Mouse (Mus musculus): ENCODE results near the gene Olfr209. TPM values are rescaled to one million over a fixed set of nuclear protein-coding genes. Genes with fewer than 3 reads are reported as not detected.

The Olfr209 gene
- not detected in 2 replicates for polyA plus RNA-seq (2012; rRNA removed)

DNA sequence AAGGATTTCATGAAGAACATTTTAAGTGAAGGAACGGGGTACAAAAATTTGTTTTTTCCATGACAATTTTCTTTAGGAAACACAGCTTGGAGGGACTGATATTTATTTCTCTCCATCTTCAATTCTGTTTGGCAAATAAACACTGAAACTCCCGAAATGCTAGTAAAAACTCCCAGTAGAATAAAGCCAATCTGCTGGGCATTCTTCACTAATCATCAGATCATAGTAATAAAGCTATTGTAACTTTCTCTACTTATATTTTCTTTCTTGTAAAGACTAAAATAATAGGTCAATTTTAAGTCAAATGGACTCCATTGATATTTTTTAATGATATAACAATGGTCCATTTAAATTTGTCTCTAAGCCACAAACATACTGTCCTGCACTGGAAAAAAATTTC lies at the start of gene Olfr209:
Olfr209 (minus strand) TSS at position 101 of the 400 bp plus-strand sequence.

DNA sequence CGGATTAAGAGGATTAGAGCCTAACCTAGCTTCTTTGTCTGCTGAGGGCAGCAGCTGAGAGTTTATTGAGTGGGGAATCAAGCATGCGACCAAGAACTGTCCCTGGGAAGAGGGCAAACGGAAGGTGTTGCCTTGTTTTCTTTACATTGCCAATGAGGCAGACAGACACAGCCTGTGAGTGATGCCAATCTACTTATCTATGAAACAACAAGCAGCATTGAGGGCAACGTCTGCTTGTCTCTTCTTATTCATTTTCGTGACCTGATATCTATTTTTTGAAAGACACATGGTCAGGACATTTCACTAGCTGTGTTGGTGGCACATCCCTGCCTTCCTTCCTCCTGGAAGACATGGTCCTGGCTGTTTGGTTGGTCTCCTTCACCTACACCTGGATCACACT lies 43.2 kb upstream of the Olfr209 start, which contains the start of gene Gabrr3:
Gabrr3 (plus strand) TSS at position 301 of the 400 bp plus-strand sequence.

DNA sequence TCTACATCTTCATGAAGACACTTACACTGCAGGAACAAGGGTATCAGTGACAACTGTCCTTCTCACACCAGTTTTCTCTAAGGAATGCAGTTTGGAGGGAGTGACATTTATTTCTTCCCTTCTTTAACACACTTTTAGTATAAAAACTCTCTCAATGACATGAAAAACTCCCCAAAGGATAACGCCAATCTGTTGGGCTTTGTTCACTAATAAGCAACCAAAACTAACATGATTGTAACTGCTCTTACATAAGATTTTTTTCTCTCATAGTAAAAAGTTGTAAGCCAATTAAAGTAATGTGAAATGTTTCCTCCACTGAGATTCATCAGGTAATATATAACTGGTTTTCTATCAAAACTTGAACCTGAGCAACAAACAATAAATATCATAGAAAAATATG lies 14.6 kb downstream of the Olfr209 start, which contains the start of gene Olfr206:
Olfr206 (minus strand) TSS at position 101 of the 400 bp plus-strand sequence.

GRCm38 (mm10) chr16:59331038-59331437 lies 32.8 kb downstream of the Olfr209 start, which contains the start of gene Olfr205:
TSS of gene Olfr205 (minus strand) at chr16:59331138.

GRCm38 (mm10) chr16:59318148-59318547 lies 45.6 kb downstream of the Olfr209 start, which contains the start of gene Olfr204:
TSS of gene Olfr204 (minus strand) at chr16:59318248.

Other genes starting within 250 kb of the Olfr209 start
- gene Olfr194, start 242.9 kb downstream of the Olfr209 start, polyA plus RNA-seq (2012; rRNA removed) = not detected in 2 replicates
- not detected in 2 replicates for gene Olfr195, start 216.9 kb downstream of the Olfr209 start, polyA plus RNA-seq (2012; rRNA removed)
- gene Olfr196, start 193.5 kb downstream of the Olfr209 start, polyA plus RNA-seq (2012; rRNA removed) = not detected in 2 replicates
- not detected in 2 replicates for gene Olfr198, start 160.5 kb downstream of the Olfr209 start, polyA plus RNA-seq (2012; rRNA removed)
- gene Olfr199, start 144.2 kb downstream of the Olfr209 start, polyA plus RNA-seq (2012; rRNA removed) = not detected in 2 replicates
- 0.07 and 0.08 TPM in 2 replicates for gene Olfr201, start 91.4 kb downstream of the Olfr209 start, polyA plus RNA-seq (2012; rRNA removed)
- not detected in 2 replicates for gene Olfr202, start 77.2 kb downstream of the Olfr209 start, polyA plus RNA-seq (2012; rRNA removed)
- not detected in 2 replicates for gene Olfr203, start 65.1 kb downstream of the Olfr209 start, polyA plus RNA-seq (2012; rRNA removed)
- gene Olfr204, start 45.7 kb downstream of the Olfr209 start, polyA plus RNA-seq (2012; rRNA removed) = not detected in 2 replicates
- not detected in 2 replicates for gene Olfr205, start 32.9 kb downstream of the Olfr209 start, polyA plus RNA-seq (2012; rRNA removed)
- gene Olfr206, start 14.7 kb downstream of the Olfr209 start, polyA plus RNA-seq (2012; rRNA removed) = not detected in 2 replicates
- not detected in 2 replicates for gene Gabrr3, start 43.3 kb upstream of the Olfr209 start, polyA plus RNA-seq (2012; rRNA removed)
- gene Riox2, start 107.8 kb upstream of the Olfr209 start, polyA plus RNA-seq (2012; rRNA removed) = 7.5 and 8.5 TPM in 2 replicates
- 0.57 and 0.58 TPM in 2 replicates for gene Crybg3, start 237.0 kb upstream of the Olfr209 start, polyA plus RNA-seq (2012; rRNA removed)

Measured in liver, embryonic 14 days (tissue).